Mouse (Mus musculus): ENCODE data around the gene Tango6.

DNA sequence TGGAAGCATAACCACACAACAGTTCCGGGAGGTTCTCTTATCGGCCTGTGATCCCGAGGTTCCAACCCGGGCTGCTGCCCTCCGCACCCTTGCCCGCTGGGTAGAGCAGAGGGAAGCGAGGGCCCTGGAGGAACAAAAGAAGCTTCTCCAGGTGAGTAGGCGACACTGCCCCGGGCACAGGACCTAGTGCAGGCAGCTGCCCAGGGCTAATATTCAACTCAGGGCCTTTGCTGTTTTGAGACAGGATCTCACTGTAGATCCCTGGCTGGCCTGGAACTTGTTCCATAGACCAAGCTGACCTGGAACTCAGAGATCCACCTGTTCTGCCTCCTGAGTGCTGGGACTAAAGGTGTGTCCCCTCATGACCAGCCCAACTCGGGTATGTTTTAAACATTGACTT lies 59.5 kb downstream of the Tango6 start:
- TF ChIP-seq CHD1 (IDR thresholded peaks at IDR 0.05; ENCODE audit: low read depth, low read length) (no peak), MXI1 (IDR thresholded peaks at IDR 0.05; ENCODE audit: low read depth, low read length) (no peak), ETS1 (conservative IDR thresholded peaks at IDR 0.05; ENCODE audit: low read depth, low read length) (no peak), MAX (IDR thresholded peaks at IDR 0.05; ENCODE audit: low read length) (no peak), CTCF (conservative IDR thresholded peaks at IDR 0.05 in 1 of 2, IDR thresholded peaks at IDR 0.05 in 1 of 2; ENCODE audit: low read depth in 2 of 2, low read length in 2 of 2) (no peak), EP300 (IDR thresholded peaks at IDR 0.05; ENCODE audit: low read length) (no peak), USF2 (conservative IDR thresholded peaks at IDR 0.05; ENCODE audit: low read depth, low read length) (no peak), ZKSCAN1 (IDR thresholded peaks at IDR 0.05; ENCODE audit: borderline replicate concordance, low read depth, low read length) (no peak), POLR2A (IDR thresholded peaks at IDR 0.05; ENCODE audit: low read depth, low read length) (no peak), NRF1 (IDR thresholded peaks at IDR 0.05; ENCODE audit: low read depth, low read length) (no peak), MAZ (IDR thresholded peaks at IDR 0.05; ENCODE audit: low read depth, low read length) (no peak), POLR2AphosphoS2 (IDR thresholded peaks at IDR 0.05; ENCODE audit: low read depth, low read length) (no peak), TCF12 (IDR thresholded peaks at IDR 0.05; ENCODE audit: low read depth, low read length) (no peak), SMC3 (IDR thresholded peaks at IDR 0.05; ENCODE audit: low read depth, low read length) (no peak)

All from CH12.LX (cell line).